Mouse (Mus musculus) limb, embryonic 11.5 days (tissue): ENCODE data around the gene Atp6v0a2. TPM values are rescaled to one million over a fixed set of nuclear protein-coding genes. Genes with fewer than 3 reads are reported as not detected.

Experiments used
- ATAC-seq: fragments of 200-750 bp; cut with Nextera tagmentation; 2 replicates; pipeline ENCODE4 v1.8.0; 2017; ENCODE audit warnings: low read depth; ENCODE audit not compliant: insufficient number of reproducible peaks, low FRiP score, low TSS enrichment
- DNase-seq: peaks from one replicate; pipeline ENCODE4 v3.0.0-alpha.2; 2015; ENCODE audit warnings: low spot score
- H3K27ac ChIP-seq: fragments of 300-500 bp; sonication (generic); replicated peaks from 2 replicates; pipeline ENCODE4 v1.5.1; 2014; ENCODE audit warnings: low read depth, mild to moderate bottlenecking, low read length
- H3K27me3 ChIP-seq: fragments of 300-500 bp; sonication (generic); 2 replicates; pipeline ENCODE4 v1.6.1; 2014; ENCODE audit warnings: mild to moderate bottlenecking, low read length, mixed read lengths; ENCODE audit not compliant: control insufficient read depth, insufficient read depth
- H3K36me3 ChIP-seq: fragments of 300-500 bp; sonication (generic); 2 replicates; pipeline ENCODE4 v1.6.1; 2014; ENCODE audit warnings: mild to moderate bottlenecking, low read length, moderate library complexity, mixed read lengths; ENCODE audit not compliant: control insufficient read depth, insufficient read depth
- H3K4me1 ChIP-seq: fragments of 300-500 bp; sonication (generic); 2 replicates; pipeline ENCODE4 v1.6.1; 2014; ENCODE audit warnings: low read length, mixed read lengths; ENCODE audit not compliant: control insufficient read depth, insufficient read depth
- H3K4me2 ChIP-seq: fragments of 300-500 bp; sonication (generic); 2 replicates; pipeline ENCODE4 v1.6.1; 2014; ENCODE audit warnings: low read depth, mild to moderate bottlenecking, moderate library complexity; ENCODE audit not compliant: severe bottlenecking
- H3K4me3 ChIP-seq: fragments of 300-500 bp; sonication (generic); 2 replicates; pipeline ENCODE4 v1.5.1; 2014; ENCODE audit warnings: low read depth, low read length
- H3K9ac ChIP-seq: fragments of 300-500 bp; sonication (generic); 2 replicates; pipeline ENCODE4 v1.6.1; 2014; ENCODE audit warnings: mild to moderate bottlenecking, low read length
- H3K9me3 ChIP-seq: fragments of 300-500 bp; sonication (generic); 2 replicates; pipeline ENCODE4 v1.6.1; 2016; ENCODE audit warnings: low read length; ENCODE audit not compliant: control insufficient read depth
- WGBS: fragments of 180-500 bp; shearing (Covaris S2); extraction: QIAGEN DNeasy Blood & Tissue Kit; methylation state at CpG from one replicate; pipeline ENCODE4 v1.1.7; 2014; 5-methylcytosine and 5-hydroxymethylcytosine counted together
- polyA plus RNA-seq: library from polyadenylated mRNA; unstranded; fragments of >200 nt; fragmentation: Nextera tagmentation; extraction: Ambion mirVana; gene quantifications from 2 replicates; pipeline ENCODE4 v1.2.1, GENCODE M21; 2014

Gene Atp6v0a2
- polyA plus RNA-seq, 1 experiment from 2014 or later: 47.1 TPM

- 0 out of 2 replicates have a peak, but pooled peaks cover 2% of the 10 kb centered on the region for H3K4me1 ChIP-seq
- no peaks in the 10 kb centered on the region for H3K9me3 ChIP-seq
- H3K27ac ChIP-seq: no peak overlapping the region
- no peak overlapping the region for H3K9ac ChIP-seq
- no peak overlapping the region for H3K4me2 ChIP-seq
- 81% methylated on average over 4 of the region's 4 CpGs for WGBS
- ATAC-seq: no peak
- DNase-seq: no peak
- no peaks in the 10 kb centered on the region for H3K36me3 ChIP-seq
- no peaks in the 10 kb centered on the region for H3K27me3 ChIP-seq
- no peak overlapping the region for H3K4me3 ChIP-seq
Observed at GRCm38 (mm10) chr5:124604296-124604695, 24.1 kb upstream of the Atp6v0a2 start.

GRCm38 (mm10) chr5:124605041-124605622 is 23.2 kb upstream of the Atp6v0a2 start:
- Histone ChIP-seq H3K27me3 (no peaks in the 10 kb centered on the region), H3K27ac (no peak overlapping the region), H3K4me1 (no peaks in the 10 kb centered on the region), H3K9ac (no peak overlapping the region), H3K4me3 (no peak overlapping the region), H3K4me2 (no peak overlapping the region), H3K36me3 (no peaks in the 10 kb centered on the region), H3K9me3 (no peaks in the 10 kb centered on the region)
- DNase-seq (no peak), ATAC-seq (no peak)
- 92% methylated on average over 17 of the region's 17 CpGs for WGBS

DNA sequence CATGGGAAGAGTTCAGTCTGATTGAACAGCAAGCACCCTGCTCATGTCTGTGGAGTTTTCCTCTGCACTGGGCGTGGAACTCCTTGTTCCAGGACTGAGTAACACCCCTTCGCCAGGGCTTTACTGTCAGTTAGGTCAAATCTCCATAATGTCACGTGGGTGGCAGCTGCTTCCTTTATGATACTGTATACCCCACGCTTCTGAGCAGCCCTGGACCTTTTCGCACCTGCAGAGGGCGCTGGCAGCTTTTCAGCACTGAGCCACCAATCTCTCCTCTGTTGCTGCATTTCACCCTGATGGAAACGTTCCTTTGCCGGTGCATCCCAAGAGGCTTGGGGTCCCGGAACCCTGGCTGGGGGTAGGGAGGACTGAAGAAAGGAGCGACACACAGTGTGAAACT is 17.4 kb upstream of the Atp6v0a2 start:
- DNase-seq (no peak), ATAC-seq (no peak)
- Histone ChIP-seq H3K4me3 (no peak overlapping the region), H3K9me3 (no peaks in the 10 kb centered on the region), H3K27me3 (no peaks in the 10 kb centered on the region), H3K4me1 (no peaks in the 10 kb centered on the region), H3K9ac (no peak overlapping the region), H3K36me3 (0 out of 2 replicates have a peak, but pooled peaks cover 2% of the 10 kb centered on the region), H3K27ac (no peak overlapping the region), H3K4me2 (no peak overlapping the region)
- 71% methylated on average over 10 of the region's 10 CpGs for WGBS

GRCm38 (mm10) chr5:124614709-124615108 is 13.7 kb upstream of the Atp6v0a2 start:
- Histone ChIP-seq H3K36me3 (0 out of 2 replicates have a peak, but pooled peaks cover 2% of the 10 kb centered on the region), H3K27me3 (no peaks in the 10 kb centered on the region), H3K4me3 (no peak overlapping the region), H3K9me3 (no peaks in the 10 kb centered on the region), H3K4me2 (no peak overlapping the region), H3K9ac (no peak overlapping the region), H3K4me1 (no peaks in the 10 kb centered on the region), H3K27ac (no peak overlapping the region)
- no peak for ATAC-seq
- DNase-seq: no peak
- WGBS: 85% methylated on average over 11 of the region's 11 CpGs

GRCm38 (mm10) chr5:124618711-124619110 is 9.7 kb upstream of the Atp6v0a2 start:
- DNase-seq (no peak), ATAC-seq (no peak)
- H3K27ac ChIP-seq: no peak overlapping the region
- no peak overlapping the region for H3K9ac ChIP-seq
- H3K4me2 ChIP-seq: no peak overlapping the region
- 78% methylated on average over 10 of the region's 10 CpGs for WGBS
- H3K9me3 ChIP-seq: no peaks in the 10 kb centered on the region
- no peaks in the 10 kb centered on the region for H3K27me3 ChIP-seq
- no peak overlapping the region for H3K4me3 ChIP-seq
- no peaks in the 10 kb centered on the region for H3K36me3 ChIP-seq
- H3K4me1 ChIP-seq: no peaks in the 10 kb centered on the region

DNA sequence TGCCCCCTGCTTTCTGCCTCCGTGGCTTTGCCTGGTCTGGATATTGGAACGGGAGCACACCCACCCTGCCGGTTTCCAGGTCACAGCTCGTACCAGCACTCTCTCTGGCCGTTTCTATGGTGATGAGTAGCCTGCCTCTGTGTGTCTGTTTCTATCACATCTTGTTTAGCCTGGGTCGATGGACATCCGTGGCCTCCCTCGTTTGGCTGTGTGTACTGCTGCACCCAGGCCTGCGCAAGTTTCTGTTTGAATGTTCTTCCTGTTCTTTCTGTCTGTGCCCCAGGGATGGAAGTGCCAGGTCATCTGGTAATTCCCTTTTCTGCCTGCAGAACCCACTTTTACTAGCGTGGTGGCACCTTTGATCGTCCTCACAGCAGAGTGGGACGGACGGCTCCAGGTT is 7.0 kb upstream of the Atp6v0a2 start:
- no peak for DNase-seq
- no peak overlapping the region for H3K27ac ChIP-seq
- 83% methylated on average over 13 of the region's 13 CpGs for WGBS

DNA sequence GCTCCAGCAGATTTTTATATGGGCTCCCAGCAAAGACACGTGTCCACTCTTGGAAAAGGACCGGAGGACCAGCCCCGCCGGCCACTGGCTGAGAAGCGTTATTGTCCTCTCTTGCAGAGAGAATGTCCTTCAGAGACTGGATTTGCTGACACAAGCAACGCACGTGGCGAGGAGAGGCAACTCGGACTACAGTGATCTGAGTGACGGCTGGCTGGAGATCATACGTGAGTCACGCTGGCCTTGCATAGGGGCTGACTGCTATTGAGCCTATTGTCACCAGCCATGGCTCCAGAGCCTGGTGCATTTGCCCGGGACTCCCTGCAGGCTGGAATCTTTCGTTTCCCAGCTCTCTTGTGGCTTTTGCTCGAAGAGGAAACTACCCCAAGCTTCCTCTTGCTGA is 5.5 kb upstream of the Atp6v0a2 start:
- no peak overlapping the region for H3K9ac ChIP-seq
- 88% methylated on average over 15 of the region's 15 CpGs for WGBS

More for the DNA sequence above, 7.0 kb upstream of the Atp6v0a2 start:
- no peaks in the 10 kb centered on the region for H3K4me1 ChIP-seq
- no peak overlapping the region for H3K9ac ChIP-seq
- no peaks in the 10 kb centered on the region for H3K36me3 ChIP-seq
- no peaks in the 10 kb centered on the region for H3K27me3 ChIP-seq
- H3K9me3 ChIP-seq: no peaks in the 10 kb centered on the region
- ATAC-seq: no peak
- no peak overlapping the region for H3K4me3 ChIP-seq
- H3K4me2 ChIP-seq: no peak overlapping the region

GRCm38 (mm10) chr5:124624291-124624690 is 4.1 kb upstream of the Atp6v0a2 start:
- H3K4me3 ChIP-seq: no peak overlapping the region
- 91% methylated on average over 9 of the region's 9 CpGs for WGBS
- H3K9me3 ChIP-seq: no peaks in the 10 kb centered on the region
- H3K36me3 ChIP-seq: no peaks in the 10 kb centered on the region
- H3K27me3 ChIP-seq: no peaks in the 10 kb centered on the region
- no peak overlapping the region for H3K27ac ChIP-seq
- peaks cover 3% of the 10 kb centered on the region; the same call in 1 of the 2 replicates for H3K4me1 ChIP-seq
- H3K9ac ChIP-seq: no peak overlapping the region
- DNase-seq (no peak), ATAC-seq (no peak)
- H3K4me2 ChIP-seq: no peak overlapping the region

More for the DNA sequence above, 5.5 kb upstream of the Atp6v0a2 start:
- Histone ChIP-seq H3K4me1 (no peaks in the 10 kb centered on the region), H3K9me3 (no peaks in the 10 kb centered on the region), H3K36me3 (no peaks in the 10 kb centered on the region), H3K4me3 (no peak overlapping the region), H3K27me3 (no peaks in the 10 kb centered on the region), H3K4me2 (no peak overlapping the region), H3K27ac (no peak overlapping the region)
- DNase-seq: no peak
- no peak for ATAC-seq

GRCm38 (mm10) chr5:124629641-124630040 is 1.3 kb downstream of the Atp6v0a2 start:
- H3K4me2 ChIP-seq: peak overlapping the region; percentile 89
- peak overlapping the region; percentile 69 for H3K9ac ChIP-seq
- no peak for DNase-seq
- no peaks in the 10 kb centered on the region for H3K27me3 ChIP-seq
- H3K9me3 ChIP-seq: no peaks in the 10 kb centered on the region
- H3K4me3 ChIP-seq: peak overlapping the region; percentile 91
- no peak for ATAC-seq
- H3K27ac ChIP-seq: no peak overlapping the region
- H3K36me3 ChIP-seq: peaks cover under 1% of the 10 kb centered on the region; the same call in 1 of the 2 replicates
- H3K4me1 ChIP-seq: peaks cover 7% of the 10 kb centered on the region
- 21% methylated on average over 11 of the region's 11 CpGs for WGBS
